Mouse (Mus musculus) frontal cortex, postnatal 14 days (tissue): ENCODE data around the gene Prph.
A peak's percentile ranks its signal among the peaks of the same experiment; 100 is the strongest.
"Not testable (repeated sequence)": the region's sequence is repeated elsewhere in the genome, so short reads cannot be mapped to it uniquely, and the experiment has no call there.

Experiments used
- DNase-seq, 2 experiments: peaks; one replicate each; pipeline ENCODE4 v3.0.0; 2022; ENCODE audit warnings: low spot score in 2 of 2

Prph gene

DNA sequence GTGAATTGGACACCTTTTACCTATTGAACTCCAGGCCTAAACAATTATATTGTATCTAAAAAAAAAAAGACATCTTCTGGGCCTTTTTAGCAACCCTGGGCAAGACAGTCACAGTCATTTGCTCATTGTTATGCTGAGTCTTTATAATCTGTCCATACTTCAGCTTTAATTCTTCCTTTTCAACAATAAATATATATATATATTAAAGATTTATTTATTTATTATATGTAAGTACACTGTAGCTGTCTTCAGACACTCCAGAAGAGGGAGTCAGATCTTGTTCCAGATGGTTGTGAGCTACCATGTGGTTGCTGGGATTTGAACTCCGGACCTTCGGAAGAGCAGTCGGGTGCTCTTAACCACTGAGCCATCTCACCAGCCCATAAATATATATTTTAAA lies 21.0 kb downstream of the Prph start:
- not testable (repeated sequence) for DNase-seq

DNA sequence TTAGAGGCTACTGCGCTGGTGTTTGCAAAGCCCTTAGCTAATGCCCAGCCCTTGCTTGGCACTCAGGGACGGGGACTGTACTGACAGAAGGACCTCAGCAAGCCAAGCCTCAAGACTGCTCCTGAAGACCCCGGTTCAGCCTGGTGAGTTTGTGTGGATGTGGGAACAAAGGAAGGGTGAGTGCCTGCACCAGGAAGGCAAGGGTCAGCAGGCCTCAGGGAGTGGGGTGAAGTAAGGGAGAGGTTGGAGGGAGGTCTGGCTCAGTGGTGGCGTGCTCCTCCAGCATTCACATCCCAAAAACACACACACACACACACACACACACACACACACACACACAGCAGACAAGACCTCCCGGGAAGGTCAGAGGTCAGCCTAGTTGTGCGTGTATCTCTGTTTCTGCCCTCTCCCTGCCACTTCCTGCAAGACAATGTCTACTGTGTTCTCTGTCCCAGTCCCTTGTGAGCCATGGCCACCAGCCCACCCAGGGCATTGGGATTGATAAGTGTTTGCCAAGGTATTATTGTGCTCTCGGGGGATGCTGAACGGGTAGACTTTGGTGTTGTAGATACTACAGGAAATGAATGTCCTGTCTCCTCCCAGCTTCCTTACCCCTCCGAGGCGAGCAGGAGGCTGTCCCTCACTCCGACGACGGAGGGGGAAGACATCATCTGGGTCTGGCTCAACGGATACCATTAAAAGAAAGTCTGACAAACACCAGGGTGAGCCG lies 23.4 kb downstream of the Prph start:
- DNase-seq: no peak

DNA sequence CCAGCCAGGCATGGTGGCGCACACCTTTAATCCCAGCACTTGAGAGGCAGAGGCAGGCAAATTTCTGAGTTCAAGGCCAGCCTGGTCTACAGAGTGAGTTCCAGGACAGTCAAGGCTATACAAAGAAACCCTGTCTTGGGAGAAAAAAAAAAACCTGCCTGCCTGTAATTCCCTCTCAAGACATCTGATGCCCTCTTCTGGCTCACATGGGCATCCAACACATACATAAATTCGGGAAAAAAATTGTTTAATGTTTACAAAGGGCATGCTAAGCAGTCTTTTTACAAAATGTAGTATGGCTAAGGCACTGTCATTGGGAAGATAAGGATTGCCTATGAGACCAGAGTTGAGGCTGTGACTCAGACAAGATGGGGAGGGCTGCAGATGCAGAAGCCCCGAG lies 24.8 kb downstream of the Prph start:
- no peak for DNase-seq

DNA sequence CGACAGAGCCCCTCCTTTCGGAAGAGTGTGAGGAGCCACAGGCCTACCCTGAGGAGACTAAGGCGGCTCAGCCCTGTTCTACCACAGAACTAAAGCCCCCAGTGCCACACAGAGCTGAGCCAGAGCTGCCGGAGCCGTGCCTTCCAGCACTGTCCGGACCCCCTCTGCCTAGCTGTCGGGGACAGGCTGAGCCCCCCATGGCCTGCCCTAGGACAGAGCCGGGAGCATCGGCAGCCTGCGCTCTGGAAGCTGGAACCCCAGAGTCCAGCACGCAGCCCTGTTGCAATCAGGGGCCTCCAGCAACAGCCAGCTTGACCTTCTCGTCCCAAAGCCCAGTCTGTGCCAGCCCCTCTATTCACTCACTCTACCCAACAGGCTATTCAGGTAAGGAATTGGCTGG lies 27.3 kb downstream of the Prph start:
- DNase-seq: no peak

DNA sequence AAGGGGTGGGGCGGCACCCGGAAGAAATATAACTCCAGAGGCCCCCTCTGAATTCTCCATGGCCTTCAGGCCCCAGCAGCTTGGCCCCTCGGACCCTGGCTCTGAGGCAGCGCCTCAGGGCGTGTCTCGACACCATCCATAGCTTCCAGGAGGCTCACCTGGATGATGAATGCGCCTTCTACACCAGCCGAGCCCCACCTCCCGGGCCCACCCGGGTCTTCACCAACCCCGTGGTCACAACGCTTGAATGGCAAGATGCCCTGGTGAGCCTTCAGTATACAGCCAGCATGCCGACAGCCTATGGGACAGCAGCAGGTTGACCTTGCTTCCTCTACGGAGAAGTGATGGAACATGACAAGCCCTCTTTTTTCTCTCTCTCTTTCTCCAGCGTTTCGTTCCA lies 27.9 kb downstream of the Prph start:
- no peak for DNase-seq

DNA sequence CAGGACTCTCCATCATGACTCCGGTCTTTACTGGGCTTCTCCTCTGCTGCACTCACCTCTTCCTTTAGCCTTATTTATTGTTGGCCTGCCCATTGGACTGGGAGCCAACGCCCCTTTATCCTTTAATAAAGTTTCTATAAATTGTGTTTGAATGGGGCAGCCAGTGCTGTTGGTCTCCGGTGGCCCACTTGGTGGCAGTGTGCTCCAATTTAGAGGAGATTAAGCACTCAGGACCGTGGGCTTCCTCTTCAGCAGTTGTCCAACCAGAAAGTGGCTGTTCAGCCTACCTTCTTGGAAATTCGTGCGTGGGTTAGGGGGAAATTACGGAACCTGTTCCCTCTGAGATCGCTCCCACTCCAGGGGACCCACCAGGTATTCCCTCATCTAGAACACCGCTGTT lies 28.3 kb downstream of the Prph start:
- no peak for DNase-seq

DNA sequence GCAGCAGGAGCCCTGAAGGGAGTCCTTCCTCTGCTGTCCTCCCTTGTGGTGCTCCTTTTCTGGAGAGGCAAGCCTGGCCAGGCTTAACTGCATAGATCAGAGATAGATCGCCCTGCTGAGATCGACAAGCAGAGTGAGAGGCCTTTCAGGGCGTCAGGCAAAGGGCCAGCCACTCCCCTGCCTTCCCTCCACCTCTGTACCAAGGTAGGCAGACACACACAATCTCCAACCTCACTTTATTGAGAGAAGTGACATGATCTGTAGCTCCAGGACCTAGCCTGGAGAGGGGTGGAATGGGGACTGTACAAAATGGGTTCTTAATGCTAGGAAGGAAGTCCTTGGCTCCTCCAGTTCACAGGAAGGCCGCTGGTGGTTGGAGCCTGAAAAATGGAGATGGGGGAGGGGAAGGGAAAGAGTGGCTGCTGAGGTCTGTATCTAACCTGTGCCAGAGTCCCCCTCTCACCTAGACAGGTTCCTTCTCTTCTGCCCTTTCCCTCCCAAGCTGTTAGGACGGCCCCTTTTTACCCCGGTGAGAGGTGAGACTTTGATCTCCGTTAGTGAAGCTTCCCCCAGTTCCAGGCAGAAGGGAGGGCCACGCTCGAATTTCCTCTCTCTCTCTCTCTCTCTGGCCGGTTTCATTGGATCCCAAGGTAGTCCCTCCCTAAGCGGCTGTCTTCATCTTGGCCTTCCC lies 29.0 kb downstream of the Prph start:
- no peak for DNase-seq

DNA sequence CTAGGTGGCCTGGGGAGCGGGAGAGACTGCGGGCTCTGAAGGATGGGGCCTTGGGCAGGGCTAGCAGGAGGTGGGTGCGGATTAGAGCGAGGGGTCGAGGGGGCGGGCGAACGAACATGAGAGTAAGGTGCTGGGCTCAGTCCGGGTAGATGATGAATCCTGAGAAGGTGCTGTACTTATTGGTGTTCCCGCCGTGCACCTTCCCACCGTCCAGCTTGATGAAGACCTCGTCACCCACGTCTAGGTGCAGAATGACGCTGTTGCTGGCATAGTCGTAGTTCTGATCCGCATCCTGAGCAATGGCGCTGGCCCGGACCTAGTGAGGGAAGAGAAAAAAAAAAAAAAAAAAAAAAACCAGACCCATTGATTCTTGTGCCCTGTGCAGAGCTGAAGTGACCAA lies 29.6 kb downstream of the Prph start:
- no peak for DNase-seq

DNA sequence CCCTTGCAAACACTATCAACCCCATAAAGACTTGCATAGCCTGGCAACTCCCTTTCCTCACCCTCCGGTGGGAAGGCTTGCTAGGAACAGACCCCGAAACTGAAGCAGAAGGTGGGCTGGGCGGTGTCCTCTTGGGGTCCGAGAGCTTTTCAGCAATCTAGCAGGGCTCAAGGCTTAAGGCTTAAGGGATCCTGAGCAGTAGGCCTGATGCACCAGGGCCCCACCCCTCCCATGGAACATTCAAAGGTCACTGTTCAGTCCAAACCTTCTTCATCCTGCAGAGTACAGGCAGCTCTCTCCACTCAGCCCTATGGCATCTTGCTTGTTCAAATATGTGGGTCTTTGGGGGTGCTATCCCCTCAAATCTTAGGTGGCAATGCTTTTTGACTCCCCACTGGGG lies 31.0 kb downstream of the Prph start:
- no peak for DNase-seq

DNA sequence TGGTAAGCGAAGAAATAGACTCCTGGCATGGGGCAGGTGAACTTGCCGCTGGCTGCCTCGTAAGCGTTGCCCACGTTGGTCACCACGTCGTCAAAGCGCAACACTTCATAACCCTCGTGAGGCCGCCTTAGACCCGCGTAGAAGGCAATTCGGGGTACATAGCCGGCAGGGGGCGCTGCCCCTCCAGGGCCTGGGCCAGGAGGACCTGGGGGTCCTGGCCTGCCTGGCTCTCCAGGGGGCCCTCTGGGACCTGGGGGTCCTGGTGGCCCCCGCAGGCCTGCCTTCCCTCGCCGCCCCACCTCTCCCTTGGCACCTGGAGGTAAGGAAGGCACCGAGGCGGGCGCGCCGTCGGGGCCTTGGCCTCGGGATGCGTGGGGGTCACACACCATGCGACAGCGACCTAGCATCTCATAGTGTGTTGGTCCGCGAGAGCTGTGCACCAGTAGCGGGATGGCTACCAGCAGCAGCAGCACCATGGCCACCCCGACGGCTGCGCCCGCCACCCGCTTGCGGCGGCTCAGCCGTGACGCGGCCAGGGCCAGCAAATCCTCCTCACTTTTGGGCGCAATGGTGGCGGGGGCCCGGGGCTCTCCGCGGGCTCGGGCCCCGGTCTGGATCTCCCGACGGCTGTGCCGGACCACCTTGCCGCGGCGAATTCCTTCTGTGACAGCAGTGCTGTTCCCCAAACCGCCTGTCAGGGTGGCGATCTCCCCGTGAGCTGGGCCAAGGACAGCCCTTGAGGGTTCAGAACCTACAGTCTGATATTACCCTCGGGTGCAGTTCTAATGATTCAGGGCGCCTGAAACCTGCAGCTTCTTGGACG lies 32.5 kb downstream of the Prph start, which contains the start of gene C1ql4:
Gene C1ql4 (minus strand): TSS at position 565 of the 823 bp plus-strand sequence.
- no peak for DNase-seq

DNA sequence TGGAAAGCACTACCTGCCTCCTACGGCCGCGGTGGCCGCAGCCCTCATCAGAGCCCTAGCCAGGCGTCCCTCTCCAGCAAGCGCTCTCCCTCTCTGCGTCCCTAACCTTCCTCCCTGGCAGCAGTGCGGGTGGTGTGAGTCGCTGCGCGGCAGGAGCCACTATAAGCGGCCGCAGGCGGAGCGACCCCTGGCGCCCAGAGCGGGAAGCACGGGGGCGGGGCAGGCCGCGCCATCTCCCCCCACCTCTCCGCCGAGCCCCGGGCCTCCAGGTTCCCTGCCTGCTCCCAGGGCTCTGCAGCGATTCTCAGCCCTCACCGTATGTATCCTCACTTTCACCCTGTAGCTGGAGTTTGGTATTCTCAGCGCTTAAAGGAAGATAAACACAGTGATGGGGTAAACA lies 33.3 kb downstream of the Prph start:
- peak in 1 of 2 experiments; percentile 43 for DNase-seq

DNA sequence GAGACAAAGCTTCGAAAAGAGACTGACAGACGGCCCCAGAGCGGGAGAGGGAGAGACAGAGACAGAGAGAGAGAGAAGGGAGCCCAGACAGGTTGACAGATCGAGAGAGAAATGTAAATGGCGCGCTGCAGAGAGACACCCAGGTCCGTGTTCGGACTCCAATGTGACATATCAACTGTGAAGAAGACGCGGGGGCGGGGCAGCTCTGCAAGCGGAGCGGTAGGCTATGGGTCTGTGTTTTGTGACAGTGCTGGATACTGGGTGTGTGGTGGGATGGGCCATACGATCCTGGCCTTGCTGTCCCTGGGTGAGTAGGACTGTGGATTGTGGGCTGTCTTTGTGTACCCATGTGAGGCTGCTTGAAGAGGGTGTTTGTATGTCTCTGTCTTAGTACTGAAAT lies 34.1 kb downstream of the Prph start:
- no peak for DNase-seq

DNA sequence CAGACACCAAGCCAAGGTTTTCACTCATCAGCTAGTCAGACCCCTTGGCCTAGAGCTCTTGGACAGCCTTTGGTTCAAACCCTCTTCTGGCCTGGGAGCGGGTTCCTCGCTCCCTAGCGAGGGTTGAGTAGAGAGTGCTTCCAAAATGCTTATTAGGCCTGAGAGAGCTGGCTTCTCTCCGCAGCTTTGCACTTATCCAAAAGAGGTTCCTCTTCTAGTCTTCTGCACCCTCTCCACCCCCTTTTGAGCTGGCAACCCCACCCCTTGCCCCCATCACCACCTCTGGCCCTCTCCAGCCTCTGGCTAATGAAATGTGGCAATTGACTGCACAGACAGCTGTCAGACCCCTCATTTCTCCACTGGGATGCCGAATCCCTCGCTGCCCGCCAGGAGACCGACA lies 37.9 kb downstream of the Prph start, which contains the start of gene Dnajc22:
Gene Dnajc22 (plus strand): TSS at position 301 of the 400 bp plus-strand sequence.
- no peak for DNase-seq

DNA sequence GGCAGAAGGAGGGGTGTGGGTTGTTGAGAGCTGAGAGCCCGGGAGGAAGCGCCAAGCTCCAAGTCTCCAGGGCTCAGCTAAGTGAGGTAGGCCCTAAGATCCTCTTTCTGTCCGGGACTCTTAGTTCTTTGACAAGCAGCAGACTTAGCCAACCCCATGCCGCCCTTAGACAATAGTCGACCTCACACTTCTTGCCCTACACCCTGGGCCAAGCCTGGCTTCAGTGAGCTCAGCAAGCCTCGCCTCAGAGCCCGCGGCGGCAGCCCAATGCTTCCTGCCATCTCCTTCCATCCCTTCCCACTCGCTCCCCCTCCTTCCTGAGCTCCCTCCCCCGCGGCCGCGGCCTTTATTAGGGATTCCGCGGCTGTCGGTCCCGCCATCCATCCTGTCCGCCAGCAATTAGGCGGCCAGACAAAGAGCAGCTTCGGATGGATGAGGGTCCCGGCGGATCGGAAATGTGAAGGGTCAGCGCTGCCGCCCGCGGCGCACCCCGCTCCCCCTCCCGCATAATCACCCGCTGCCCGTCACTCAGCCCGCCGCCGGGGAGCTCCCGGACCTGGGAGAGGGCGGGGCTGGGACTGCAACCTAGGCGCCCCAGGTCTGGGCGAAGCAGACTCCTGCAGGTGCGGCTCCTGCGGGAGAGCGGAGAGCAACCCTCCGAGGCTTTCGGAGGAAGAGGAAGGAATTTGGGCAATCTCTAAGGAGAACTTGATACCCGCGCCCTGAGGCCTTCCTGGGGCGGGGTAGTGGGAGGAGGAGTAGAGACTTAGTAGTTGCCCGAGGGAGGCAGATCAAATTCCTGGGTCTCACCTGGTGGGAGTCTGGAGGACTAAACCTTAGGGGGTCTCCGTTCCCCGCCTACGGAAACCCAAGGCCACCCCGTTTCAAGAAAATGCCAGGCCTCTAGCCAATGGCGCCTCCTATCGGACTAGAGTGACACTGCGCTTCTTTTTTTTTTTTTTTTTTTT lies 38.6 kb downstream of the Prph start:
- DNase-seq: no peak

DNA sequence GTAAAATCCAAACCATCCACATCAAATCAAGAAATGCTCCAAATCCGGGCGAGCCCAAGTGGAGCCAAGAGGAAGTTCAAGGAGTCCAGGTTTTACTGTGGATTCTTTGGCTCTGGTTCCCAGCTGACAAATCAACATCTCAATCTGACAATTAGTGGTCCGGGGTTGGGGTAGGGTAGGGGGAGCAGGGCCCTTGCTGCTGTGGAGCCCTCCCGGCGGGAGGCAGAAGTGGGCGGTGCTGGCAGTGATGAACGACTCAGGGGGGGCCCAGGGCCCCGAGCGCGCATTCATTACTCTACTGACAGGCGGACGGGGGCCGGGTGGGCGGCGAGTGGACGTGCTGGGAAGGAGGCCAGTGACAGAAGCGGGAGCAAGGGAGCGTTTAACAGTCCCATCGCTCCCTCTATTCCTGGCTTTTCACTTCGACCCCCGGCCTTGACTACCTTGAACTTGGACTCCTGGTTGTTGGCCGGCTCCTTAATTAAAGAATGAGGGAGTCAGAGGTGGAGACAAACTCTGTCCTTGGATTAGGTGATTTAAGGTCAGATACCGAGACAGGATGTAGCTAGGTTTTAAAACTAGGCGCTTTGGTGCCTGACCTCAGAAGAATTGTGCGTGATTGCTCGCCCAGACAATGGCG lies 39.8 kb downstream of the Prph start:
- no peak for DNase-seq

DNA sequence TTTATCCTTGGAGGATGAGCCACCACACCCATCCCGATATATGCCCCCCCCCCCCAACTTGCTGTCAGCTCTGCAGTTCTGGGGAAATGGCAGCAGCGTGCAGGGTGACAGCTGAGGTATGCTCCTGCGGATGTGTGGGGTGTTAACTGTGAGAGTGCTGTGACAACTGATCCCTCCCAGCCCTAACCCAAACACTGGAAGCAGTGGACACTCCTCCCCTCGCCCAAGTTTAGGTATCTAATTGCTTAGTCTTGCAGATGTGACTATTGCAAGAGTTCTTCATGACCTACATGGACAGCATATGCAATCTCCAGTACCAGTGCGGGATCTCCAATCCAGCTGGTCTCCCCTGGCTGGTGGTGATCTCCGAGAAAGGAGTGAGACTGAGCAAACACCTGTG lies 40.4 kb downstream of the Prph start:
- DNase-seq: no peak

DNA sequence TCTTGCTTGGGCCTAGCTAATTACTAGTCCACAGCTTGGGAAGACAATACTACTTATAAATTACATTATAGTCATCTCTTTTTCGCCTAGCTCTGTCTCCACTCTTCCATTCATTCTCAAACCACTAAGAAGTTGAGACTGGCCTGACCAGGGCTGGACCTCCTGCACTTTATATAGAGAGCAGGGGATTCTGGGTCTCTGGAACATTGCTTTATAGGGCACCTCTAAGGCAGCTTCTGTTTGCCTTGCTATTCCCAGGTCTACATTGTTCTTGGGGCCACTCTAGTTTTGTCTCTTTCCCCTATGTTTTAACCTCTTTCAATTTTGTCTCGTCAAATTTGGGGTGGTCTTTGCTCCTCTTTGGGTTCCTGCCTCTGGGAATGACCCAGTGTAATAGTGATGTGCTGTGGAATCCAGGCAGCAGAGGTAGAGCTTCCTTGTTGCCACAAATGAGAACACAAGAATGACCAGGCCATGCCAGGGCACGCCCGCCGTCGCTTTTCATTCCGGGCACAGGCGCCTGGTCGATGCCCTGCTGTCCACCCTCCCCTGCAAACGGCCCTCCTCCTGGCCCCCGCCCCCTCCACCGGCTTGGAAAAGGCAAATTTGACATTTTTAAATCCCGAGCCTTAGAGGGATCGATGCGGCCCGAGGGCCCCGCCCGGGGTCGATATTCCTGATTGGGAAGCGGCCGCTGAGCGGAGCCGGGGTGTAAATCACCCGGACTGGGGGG lies 41.3 kb downstream of the Prph start:
- no peak for DNase-seq

DNA sequence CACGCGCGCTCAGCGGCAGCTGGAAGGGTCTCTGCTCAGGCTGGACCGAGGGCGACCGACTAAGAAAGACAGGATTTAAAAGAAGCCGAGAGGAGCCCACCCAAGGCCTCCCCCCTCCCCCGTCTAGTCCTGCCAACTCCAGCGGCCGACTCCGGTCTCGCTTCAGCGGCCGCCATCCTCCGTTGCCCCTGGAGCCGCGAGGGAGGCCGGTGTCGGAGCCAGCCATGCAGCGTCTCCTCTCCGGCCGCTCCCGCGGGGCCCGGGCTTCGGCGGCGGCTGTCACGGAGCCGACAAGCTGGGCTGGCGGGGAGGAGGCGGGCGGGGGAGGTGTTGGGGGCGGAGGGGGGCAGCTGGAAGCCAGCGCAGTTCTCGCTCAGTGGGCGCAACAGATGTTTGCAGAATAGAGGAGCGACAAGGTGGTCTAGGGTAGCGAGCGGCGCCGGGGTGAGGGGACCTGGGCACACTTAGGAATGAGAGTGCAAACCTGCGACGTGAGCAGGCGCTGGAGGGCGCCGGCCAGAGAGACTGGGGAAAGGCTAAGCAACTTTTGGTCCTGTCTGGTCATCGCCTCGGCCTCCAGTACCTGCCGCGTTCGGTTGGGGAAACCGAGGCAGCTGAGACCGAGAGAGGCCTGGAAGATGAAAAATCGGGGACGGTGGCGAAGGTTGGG lies 42.0 kb downstream of the Prph start:
- no peak for DNase-seq

DNA sequence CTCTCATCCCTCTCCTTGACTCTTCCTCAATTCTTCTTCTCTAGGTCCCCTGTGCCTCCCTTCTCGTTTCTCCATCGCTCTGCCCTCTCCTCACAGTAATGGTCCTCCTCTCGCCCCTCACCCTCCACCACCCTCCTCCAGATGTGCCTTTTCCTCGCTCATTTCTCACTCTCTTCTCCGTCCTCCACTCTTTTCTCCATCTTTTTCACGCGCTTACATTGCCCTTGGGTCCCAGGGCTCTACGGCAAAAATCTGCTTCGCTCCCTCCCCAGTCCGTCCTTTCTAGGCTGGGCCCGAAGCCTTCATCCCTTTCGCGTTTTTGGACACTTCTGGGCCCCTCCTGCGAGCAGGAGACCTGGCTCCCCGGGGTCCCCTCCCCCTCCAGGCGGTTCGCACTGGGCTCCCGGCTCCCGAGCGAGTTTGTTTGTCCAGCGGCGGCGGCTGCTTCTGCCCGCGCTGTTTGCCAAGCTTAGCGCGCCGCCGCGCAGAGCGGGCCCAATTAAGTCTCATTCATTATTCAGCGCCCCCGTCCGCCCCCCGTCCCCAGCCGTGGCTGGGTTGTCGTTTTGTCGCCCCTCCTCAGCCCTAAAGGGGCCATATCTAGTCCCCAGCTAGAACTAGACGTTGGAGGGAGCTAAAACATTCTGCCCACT lies 43.0 kb downstream of the Prph start:
- no peak for DNase-seq
